Mouse (Mus musculus): ENCODE data around the gene Gm35549.
"Not testable (repeated sequence)": the region's sequence is repeated elsewhere in the genome, so short reads cannot be mapped to it uniquely, and the experiment has no call there.

Gene Gm35549

DNA sequence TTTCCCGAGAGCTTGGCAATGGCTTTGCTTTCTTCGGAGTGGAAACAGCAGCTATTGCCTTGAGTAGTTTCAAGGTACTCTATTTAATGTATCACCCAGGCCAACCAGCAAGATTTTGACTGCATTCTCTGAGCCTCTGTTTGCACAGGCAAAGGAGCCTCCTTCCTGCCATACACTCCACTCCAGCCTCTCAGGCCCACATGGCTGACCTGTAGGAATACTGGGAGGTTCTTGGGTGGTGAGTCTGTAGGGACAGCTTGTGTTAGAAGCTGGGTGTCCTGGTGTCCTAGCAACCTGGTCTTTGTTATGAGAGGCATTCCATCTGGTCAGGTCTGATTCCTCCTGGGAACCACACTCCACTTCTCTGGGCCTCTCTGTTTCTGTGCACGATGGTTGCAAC, at the start of gene Gm35549:
TSS of gene Gm35549 (minus strand) at position 276 of the 400 bp plus-strand sequence.
- no peak for DNase-seq (ENCODE audit: low spot score)

DNA sequence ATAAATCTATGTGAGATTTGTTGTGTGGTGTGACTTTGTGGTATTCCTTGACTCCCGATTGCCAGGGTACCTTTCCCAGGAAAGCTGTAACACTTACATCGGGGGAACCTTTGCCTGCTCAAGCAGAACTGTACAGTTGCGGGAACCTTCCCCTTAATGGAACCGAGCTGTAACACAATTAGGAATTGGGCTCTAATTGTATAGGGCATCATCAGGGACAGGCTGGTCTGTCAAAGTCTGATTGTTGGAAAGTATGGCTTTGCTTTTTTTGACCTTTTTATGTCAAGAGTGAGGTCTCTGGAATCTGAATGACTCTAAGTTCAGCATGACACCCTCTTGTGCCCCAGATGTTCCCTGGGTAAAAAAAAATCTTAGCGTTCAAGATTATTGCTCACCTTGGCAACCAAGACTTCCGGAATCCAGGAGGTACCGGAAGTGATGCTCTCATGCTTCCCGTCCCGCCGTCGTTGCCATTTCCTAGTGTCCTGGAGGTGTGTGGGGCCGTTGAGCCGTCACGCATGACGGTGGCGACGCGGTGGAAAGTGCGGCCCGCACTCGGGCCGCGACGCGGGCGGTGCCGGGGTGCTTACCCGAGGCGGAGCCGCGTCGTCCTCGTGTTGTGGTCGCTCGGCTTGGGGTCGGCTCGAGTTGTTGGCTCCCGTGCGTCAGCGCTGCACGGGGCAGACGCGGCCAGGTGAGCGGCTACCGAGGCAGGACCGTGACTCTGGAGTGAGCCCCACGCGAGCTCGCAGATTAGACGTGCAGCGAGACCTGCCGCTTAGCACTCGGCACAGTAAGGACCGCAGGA, 42.7 kb upstream of the Gm35549 start:
- no peak for DNase-seq (ENCODE audit: low spot score)

DNA sequence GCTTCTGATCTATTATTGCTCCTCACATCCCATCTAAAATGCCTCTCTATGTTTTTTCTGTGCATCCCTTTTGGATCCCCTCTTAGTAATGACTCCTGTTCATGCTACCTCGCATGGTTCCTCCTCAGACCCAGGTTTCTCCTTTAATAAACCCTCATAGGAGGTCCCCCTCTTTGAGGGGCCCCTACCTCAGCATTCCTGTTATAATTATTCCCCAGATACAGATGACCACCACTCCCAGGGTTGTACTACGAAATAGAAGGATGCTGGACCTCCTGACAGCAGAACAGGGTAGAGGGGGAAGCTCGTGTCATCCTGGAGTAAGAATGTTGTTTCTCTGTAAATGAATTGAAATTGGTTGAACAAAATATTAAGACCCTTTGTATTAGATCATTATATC, 41.5 kb upstream of the Gm35549 start, which contains the start of gene Zkscan7:
TSS of gene Zkscan7 (plus strand) at position 301 of the 400 bp plus-strand sequence.
- no peak for DNase-seq (ENCODE audit: low spot score)

DNA sequence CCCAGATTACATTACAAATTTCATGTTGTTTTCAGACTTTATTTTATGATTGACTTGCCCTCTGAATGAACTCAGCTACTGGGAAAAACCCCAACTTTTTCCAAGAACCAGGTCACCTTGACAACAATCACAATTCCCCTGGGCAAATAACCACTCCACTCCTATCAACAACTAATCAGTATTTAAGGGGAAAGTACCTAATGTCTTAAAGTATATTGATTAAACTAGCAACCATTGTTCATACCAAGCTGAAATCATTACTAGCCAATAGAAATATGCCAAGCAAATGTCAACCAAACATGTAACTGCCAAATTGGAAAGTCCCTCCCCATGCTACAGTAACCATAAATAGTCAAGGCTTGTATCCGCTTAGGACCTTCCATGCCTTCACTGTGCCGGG, 31.3 kb upstream of the Gm35549 start:
- DNase-seq (ENCODE audit: low spot score) = no peak

DNA sequence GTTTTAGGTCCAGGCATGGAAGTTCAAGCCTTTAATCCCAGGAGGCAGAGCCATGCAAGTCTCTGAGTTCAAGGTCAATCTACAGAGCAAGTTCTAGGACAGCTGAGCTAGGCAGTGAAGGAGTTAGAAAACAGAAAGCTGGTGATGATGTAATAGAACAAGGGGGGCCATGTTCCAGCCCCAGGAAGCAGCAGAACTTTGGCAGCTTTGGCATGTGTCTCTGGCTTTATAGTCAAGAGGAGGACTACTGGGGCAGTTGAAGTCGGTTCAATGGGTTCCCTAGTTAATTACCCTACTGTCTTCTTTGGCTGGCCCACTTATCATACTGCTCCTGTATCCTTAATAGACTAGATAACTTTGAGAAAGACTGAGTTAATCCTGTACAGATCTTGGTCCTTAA, 30.8 kb upstream of the Gm35549 start:
- DNase-seq (ENCODE audit: low spot score) = no peak

DNA sequence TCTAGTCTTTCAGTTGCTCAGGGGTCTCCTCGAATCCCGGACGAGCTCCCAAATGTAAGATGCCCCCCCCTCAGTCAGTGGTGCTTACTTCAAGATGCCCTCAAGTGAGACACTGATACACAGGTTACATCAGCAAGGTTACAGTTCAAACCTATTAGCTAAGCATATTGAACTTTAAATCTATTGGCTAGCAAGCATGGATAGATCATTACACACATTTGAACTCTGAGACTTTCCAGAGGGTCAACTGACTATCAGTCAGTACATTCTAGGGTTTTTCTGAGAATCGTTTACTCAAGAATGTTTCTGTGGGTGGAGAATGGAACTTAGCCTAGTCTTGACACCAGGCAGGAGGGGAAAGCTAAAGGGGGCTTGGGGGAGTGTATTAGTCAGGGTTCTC, 28.8 kb upstream of the Gm35549 start:
- DNase-seq (ENCODE audit: low spot score) = no peak

DNA sequence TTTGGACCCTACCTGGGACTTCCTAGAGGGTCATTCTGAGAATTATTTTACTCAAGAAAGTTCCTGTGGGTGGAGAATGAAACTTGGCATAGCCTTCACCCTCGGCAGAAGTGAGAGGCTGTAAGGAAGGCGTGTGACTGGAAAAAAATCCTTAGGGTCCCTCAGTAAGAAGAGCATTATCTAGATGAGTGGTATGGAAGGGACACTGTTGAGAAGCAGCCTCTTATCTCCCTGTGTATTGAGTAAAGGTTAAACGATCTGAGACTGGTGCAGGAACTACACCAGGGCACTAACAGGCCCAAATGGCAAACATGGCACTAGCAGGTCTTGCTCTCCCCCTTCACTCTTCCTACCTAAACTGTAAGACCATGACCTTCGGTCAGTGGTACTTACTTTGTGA, 22.4 kb upstream of the Gm35549 start:
- DNase-seq (ENCODE audit: low spot score) = no peak

DNA sequence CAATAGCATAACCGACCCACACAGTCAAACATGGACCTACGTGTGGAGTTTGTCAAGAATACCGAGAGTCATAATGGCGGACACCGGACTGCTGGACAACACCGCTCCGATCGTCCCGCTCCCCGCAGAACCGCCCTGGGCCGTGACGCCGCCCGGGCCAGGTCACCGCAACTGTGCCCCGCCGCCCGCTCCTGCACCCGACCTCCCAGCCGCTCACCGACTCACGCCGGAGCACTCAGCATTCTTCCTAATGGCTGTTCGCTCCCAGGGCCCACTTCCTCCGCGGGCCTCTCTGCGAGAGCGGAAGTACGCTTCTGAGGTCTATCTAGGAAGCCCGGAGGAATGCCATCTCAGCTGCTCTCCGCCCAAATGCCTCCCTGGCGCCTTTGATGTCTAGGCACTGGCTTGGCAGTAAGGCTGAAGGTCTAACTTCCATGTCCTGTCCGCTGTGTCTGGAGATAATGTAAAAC, 21.9 kb upstream of the Gm35549 start, which contains the start of gene Zfp445:
TSS of gene Zfp445 (minus strand) at position 310 of the 470 bp plus-strand sequence.
- peak; percentile 57 for DNase-seq (ENCODE audit: low spot score)

DNA sequence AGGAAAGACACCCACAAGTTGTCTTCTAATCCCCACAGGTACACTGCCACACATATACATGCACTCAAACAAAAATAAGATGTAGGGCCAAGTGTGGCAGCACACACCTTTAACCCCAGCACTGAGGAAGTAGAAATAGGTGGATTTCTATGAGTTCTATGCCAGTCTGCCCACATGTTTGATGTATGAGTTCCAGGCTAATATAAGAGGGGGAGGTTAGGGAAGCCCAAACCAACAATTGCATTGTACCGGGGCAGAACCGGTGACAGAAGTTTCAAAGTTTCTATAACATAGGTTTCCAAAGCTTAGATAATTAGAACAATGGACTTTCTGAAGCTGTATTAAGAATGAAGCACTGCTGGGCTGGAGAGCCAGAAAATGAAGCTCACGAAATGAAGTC, 21.0 kb upstream of the Gm35549 start:
- no peak for DNase-seq (ENCODE audit: low spot score)

DNA sequence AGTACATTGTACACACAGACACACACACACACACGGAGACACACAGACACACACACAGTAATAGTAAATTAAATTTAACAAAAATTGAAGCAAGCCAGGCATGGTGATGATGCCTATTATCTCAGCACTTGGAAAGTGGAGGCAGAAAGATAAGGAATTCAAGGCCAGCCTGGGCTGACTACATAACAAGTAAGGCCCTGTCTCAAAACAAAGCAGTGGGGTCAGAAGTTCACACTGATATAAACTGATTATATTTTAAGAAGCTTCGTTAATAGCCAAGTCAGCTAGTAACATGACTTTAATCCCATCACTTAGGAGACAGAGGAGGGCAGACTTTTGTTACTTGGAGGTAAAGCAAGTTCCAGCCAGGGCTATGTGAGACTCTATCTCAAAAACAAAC, 19.9 kb upstream of the Gm35549 start:
- no peak for DNase-seq (ENCODE audit: low spot score)

DNA sequence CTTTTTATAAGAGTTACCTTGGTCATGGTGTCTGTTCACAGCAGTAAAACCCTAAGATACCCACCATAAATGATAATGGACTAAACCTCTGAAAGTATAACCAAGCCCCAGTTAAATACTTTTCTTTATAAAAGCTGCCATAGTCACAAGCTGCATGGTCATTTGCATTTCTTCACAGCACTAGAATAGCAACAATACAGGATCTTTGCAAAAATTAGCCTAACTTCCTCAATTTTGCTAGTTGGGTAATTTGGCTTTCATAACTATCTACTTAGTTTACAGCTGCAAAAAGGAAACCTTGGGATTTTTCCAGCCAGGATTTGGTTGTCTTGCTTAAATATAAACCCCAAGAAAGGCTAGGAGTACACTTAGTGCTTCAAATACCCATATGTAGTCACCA, 16.9 kb upstream of the Gm35549 start:
- no peak for DNase-seq (ENCODE audit: low spot score)

DNA sequence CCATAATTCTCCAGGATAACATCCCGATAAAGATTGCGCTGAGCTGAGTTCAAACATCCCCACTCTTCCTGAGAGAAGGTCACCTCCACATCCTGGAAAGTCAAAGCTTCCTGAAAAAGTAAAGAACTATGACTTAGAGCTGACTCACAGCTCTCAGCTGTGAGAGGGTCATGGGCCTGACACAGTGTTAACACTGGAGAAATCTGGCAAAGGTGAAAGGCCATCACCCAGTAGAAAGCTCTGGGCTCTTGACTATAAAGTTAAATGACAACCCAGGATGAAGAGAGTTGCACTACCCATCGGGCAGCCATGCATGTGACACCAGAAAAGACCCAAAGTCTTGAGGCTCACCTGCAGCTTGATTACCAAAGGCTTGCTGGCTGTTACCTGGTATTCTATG, 12.9 kb upstream of the Gm35549 start:
- no peak for DNase-seq (ENCODE audit: low spot score)

DNA sequence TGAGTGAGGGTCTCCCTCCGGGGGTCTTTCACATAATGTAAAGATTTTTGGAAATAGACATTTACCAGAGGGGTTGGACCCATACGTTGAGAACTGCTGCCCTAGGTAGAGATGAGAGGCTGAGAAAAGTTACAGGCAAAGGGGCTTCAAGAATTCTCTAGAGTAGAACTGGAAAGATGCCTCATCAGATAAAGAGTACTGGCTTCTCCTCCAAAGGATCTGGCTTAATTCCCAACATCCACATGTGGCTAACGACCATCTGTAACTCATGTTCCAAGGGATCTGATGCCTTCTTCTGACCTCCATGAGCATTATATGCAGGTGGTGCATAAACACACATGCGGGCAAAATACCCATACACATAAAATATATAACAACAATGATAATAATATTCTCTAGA, 11.8 kb upstream of the Gm35549 start:
- no peak for DNase-seq (ENCODE audit: low spot score)

DNA sequence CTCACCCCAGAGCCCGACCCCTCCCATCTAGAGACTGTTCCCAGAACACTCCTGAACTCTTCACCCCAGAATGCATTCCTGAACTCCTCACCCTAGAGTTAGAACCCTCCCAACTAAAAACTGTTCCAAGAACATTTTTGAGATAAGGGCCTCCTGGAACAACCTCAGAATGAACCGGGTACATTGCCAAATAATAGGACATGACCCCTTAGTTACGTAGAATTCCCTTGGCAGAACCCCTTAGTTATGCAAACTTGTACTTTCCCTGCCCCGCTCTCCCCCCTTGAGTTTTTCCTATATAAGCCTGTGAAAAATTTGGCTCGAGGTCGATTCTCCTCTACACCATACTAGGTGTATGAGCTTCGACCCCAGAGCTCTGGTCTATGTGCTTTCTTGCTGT, 11.3 kb upstream of the Gm35549 start:
- not testable (repeated sequence) for DNase-seq (ENCODE audit: low spot score)

DNA sequence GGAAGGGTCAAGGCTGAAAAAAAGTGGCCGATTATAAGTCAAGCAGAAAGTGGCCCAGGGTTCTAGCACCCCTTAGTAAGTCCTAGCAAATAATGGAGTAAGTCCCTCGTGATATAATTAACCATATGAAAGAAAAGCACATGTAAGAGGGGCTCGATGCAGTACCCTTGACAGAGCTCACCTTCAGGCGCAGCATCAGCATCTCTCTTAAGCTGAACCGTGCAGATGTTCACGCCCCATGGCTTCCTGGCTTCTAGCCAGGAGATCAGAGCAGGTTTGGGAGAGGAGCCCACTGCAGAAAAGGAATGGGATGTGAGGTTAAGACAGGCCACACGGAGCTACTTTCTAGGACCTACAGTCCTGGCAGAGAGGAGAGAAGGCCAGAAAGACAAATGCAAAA, 10.7 kb upstream of the Gm35549 start:
- no peak for DNase-seq (ENCODE audit: low spot score)

DNA sequence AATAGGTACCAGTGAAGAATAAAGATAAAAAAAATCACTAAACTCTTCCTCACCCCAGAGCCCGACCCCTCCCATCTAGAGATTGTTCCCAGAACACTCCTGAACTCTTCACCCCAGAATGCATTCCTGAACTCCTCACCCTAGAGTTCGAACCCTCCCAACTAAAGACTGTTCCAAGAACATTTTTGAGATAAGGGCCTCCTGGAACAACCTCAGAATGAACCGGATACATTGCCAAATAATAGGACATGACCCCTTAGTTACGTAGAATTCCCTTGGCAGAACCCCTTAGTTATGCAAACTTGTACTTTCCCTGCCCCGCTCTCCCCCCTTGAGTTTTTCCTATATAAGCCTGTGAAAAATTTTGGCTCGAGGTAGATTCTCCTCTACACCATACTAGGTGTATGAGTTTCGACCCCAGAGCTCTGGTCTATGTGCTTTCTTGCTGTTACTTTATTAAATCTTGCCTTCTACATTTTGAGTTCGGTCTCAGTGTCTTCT, 4.0 kb upstream of the Gm35549 start:
- not testable (repeated sequence) for DNase-seq (ENCODE audit: low spot score)

DNA sequence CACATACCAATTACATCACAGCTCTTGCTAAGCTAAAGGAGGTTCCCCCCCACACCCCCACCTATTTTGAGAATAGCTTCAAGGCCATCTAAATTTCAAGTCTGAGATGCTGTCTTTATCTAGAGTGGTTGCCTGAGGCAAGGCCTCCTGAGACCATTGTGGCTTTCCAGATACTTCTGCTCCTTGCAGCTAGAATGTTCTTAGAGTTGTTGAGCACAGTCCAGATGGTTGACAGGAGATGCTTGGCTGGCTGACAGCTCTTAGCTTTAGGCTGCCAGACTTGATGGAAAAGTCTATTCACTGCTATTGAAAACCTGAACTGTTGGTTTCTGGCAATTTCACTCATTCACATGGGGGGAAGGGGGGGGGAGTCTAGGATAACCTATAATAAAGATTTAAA, 2.3 kb upstream of the Gm35549 start:
- DNase-seq (ENCODE audit: low spot score) = peak; percentile 31

DNA sequence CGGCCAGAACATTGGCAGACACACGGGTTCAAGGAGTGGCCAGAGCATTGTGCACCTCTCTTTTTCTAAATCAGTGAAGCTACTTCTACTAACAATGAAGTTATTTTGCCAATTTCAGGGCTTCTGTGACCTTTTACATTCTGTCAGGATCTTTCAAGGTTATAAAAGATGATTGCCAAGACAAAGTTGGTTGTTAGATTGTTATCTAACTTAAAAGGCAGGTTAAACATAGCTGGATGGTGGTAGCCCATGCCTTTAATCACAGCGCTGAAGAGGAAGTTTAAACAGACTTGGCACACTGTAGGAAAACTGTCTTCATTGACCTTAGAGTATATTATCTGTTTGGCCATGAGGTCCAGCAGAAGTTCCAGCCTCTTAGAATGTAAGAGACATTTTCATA, 1.8 kb upstream of the Gm35549 start:
- DNase-seq (ENCODE audit: low spot score) = no peak

DNA sequence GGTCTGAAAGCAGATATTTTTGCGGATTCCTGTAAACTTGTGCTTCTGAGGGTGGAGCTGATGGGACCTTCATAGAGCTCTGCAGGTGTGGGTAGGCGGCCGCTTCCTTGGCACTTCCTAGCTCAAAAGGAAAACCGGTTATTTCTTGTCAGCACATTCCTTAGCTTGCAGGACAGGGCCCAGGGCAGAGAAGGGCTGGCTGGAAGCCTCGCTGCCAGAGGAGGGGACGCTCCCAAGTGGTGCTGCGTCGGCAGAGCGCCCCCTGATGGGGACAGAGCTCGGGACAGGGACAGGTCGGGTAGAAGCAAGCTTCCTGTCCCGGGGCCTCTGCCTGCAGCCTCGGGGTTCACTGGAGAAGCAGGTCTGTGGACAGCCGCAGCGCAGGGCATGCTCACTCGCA, 6.2 kb downstream of the Gm35549 start:
- no peak for DNase-seq (ENCODE audit: low spot score)

DNA sequence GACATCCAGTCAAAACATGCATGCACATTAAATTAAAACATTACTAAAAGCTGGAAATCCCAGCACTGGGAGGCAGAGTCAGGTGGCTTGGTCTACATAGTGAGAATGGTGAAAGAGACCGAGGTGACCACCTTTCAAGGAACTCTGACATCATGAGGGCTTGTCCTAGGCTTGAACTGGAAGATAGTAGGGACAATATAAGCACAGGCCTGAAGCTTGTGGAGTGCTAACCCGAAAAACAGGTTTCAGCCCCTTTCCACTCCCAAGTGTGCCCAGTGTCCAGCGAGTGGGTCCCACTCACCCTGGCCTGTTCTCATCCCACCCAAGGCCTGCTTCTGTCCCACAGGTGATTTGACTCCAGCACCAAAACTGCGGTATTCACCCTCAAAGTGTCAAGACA, 6.6 kb downstream of the Gm35549 start:
- no peak for DNase-seq (ENCODE audit: low spot score)

DNA sequence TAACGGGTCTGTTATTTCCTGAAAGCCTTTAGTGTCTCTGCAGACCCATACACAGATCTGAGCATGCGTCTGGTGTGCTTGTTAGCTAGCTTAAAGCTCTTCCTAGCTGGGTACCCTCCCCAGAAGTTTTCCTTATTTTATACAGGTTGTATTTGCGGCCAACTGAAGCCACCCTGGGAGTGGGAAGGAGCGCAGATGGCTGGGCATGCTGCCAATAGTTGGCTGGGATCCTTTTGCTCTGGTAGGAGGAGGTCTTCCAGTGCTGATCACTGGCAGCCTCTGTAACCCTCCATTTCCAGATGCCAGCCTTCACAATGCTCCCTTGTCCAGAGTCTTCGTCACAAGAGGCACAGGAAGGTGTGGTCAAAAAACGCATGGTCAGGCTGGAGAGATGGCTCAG, 7.0 kb downstream of the Gm35549 start:
- peak; percentile 30 for DNase-seq (ENCODE audit: low spot score)

DNA sequence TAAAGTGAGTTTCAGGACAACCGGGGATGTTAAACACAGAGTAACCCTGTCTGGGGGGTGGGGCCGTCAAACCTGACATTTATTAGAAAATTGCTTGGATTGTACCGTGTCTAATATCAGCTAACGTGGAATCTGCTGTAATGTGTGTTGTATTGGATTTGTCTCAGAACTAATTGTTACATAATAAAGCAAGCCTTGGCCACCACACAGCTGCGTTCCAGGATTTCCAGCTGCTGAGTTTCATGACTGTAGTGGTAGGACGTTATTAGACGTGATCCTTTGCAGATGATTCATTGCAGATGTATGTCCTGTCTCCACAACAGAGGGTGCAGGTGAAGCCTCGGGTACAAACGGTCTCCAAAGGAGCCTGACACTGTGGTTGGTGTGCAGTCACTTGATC, 7.7 kb downstream of the Gm35549 start:
- no peak for DNase-seq (ENCODE audit: low spot score)

DNA sequence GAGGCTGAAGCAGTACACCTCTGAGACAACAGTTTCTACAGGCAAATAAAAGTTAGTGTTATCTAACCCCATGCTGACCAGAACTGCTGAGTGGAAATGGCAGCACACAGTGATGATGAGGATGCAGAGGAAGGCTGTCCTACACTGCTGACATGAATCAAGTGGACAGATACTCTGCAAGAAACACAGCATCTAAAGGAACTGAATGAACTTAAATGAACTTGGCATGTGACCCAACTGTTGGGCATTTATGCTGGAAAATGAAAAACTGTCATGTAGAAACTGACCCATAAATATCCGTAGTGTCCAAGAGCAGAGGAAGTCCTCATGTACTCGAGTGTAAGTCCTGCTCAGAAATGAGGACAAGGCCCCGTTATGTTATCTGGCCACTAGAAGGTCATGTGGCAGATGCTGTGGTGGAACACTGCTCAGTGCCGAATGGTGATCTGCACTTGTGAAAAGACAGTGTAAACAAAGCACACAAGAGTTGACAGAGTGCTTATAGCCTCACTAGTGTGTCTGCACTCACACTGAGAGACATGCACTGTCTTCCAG, 13.9 kb downstream of the Gm35549 start:
- DNase-seq (ENCODE audit: low spot score) = no peak

DNA sequence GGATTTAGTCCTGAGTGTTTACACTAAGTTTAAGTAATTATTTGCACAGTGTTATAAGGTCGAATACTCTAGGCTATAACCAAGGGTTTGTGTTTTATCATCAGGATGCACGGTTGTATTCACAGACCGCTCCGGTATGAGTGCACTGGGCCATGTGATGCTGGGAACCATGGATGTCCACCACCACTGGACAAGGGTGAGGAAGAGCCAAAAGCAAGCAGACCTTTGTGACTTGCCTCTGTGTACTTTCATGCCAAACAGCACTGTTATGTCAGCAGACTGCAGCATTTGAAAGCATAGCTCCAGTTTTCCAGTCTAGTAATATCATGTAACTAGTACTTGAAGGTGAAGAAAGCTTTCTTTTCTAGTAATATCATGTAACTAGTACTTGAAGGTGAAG, 17.1 kb downstream of the Gm35549 start:
- DNase-seq (ENCODE audit: low spot score) = no peak

Data from left cerebral cortex, adult 11 months (tissue).